Mouse (Mus musculus) embryonic fibroblast, embryonic 13.5 days (primary cell): Measurements from ENCODE around the gene Nek9.

Experiments
- CTCF ChIP-seq: IDR thresholded peaks from 2 replicates; pipeline ENCODE4 v1.5.1; 2011; ENCODE audit warnings: mild to moderate bottlenecking, control low read depth, low read length, moderate library complexity, borderline replicate concordance; ENCODE audit not compliant: insufficient read depth
- POLR2A ChIP-seq: IDR thresholded peaks from 2 replicates; pipeline ENCODE4 v1.6.1; 2011; ENCODE audit warnings: low read depth, mild to moderate bottlenecking, control low read depth, low read length, moderate library complexity

DNA sequence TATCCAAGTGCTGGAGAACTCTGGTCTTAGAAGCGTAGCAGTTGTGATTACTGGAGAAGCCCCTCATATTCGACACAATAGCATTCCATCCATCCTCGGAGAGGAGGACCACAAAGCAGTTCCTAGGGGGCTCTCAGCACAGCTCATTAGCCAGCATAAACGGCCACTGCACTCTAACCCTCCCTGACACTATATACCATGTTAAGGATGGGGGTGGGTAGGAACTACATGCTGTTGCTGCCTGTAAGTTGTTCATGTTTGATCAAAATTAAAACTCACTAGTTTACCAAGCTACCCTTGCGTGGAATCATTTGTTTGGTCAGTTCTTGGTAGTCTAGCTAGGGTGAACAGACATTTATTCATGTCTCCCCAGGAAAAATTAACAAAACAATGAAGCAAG lies 62.9 kb downstream of the Nek9 start:
- TF ChIP-seq CTCF = no peak
- no peak for TF ChIP-seq POLR2A
